Comparison of ENCODE assay signal across 13 mouse cellular contexts in genomic region chr6:15841476-15842209, GRCm38 (mm10).
DNase-seq lines count a peak whose midpoint lies in the region; TF ChIP-seq lines count a peak whose summit lies in the region.
"Had no signal": no experiment of that assay in that cellular context is flagged by ENCODE, and none has a peak within 500 bp of the region (broad histone marks: within the 10 kb centered on the region; RNA-seq: fewer than 3 reads in every experiment).

No protein-coding gene starts in this region.

- TF ChIP-seq POLR2A in lung, adult 2 months (IDR thresholded peaks at IDR 0.05; ENCODE audit: borderline replicate concordance, extremely low read depth, low read depth, low read length) = no peak

- no peak for TF ChIP-seq CTCF in lung, adult 2 months (IDR thresholded peaks at IDR 0.05; ENCODE audit: insufficient read depth, low read length)

- H3K4me3 ChIP-seq in lung, adult 2 months (replicated peaks; ENCODE audit: extremely low read depth, low read depth, low read length) = no peak overlapping the region
- H3K4me3 ChIP-seq: heart, embryonic 15.5 days; myocyte had no signal

- whole genome bisulfite sequencing in lung, adult 2 months = 68% methylated on average over 5 of the region's 5 CpGs

- DNase-seq in embryo, embryonic 10 days (ENCODE audit: low spot score) = peak; percentile 44
- no peak for DNase-seq in embryo, embryonic 9.5 days (ENCODE audit: extremely low spot score)
- peak; percentile 49 for DNase-seq in lung, postnatal 36 days
- no peak for DNase-seq in lung, adult 2 months
- DNase-seq in embryo, embryonic 10.5 days (ENCODE audit: low spot score) = peak; percentile 51
- DNase-seq in skeletal muscle tissue, adult 2 months (ENCODE audit: low read depth, low spot score) = peak; percentile 9
- no peak for DNase-seq in frontal cortex, postnatal 10 days (ENCODE audit: low spot score in 2 of 2)
- no peak for DNase-seq in thymus, postnatal 25 days
- DNase-seq: adrenal gland, adult 8-10 months; cerebellum, adult 11 months; gastrocnemius, postnatal 10 days had no signal

- H3K4me1 ChIP-seq in lung, adult 2 months (ENCODE audit: control insufficient read depth, insufficient read depth, low read length) = peaks cover 2% of the 10 kb centered on the region; the same call in 1 of the 2 replicates
- H3K4me1 ChIP-seq: heart, embryonic 15.5 days had no signal

Comparison
In these comparisons a context has a peak if more than half of its experiments do, and no peak if none do; other contexts are left out.
1. DNase-seq: peak in embryo, embryonic 10 days (single experiment), lung, postnatal 36 days (single experiment), embryo, embryonic 10.5 days (single experiment) and skeletal muscle tissue, adult 2 months (single experiment); none in embryo, embryonic 9.5 days (single experiment), lung, adult 2 months (single experiment), frontal cortex, postnatal 10 days (0 of 2) and thymus, postnatal 25 days (single experiment).